Mouse (Mus musculus): ENCODE results near the gene Hao2.

GRCm38 (mm10) chr3:98897606-98898005, 4.6 kb upstream of the Hao2 start:
- no peak for TF ChIP-seq GATA1 (IDR thresholded peaks at IDR 0.05; ENCODE audit: borderline replicate concordance, low read length)
- no peak for TF ChIP-seq TAL1 (conservative IDR thresholded peaks at IDR 0.05; ENCODE audit: low read depth, low read length)
- TF ChIP-seq CTCF (IDR thresholded peaks at IDR 0.05; ENCODE audit: low read depth, low read length), result no peak
- no peak for TF ChIP-seq POLR2AphosphoS5 (IDR thresholded peaks at IDR 0.05; ENCODE audit: insufficient replicate concordance, low read depth, low read length)
- TF ChIP-seq GATA2 (IDR thresholded peaks at IDR 0.05; ENCODE audit: borderline replicate concordance, low read depth, low read length), result no peak

Measured in G1E (cell line).